Mouse (Mus musculus) heart, embryonic 11.5 days (tissue): ENCODE measurements around the gene Chchd6. TPM values are rescaled to one million over a fixed set of nuclear protein-coding genes. Genes with fewer than 3 reads are reported as not detected.

ENCODE experiments used
- ATAC-seq: fragments of 200-750 bp; cut with Nextera tagmentation; replicated peaks from 2 replicates; pipeline ENCODE4 v1.8.0; 2017; ENCODE audit warnings: moderate library complexity; ENCODE audit not compliant: insufficient number of reproducible peaks, low FRiP score, low TSS enrichment
- H3K27ac ChIP-seq: fragments of 300-500 bp; sonication (generic); 2 replicates; pipeline ENCODE4 v1.5.1; 2014; ENCODE audit warnings: mild to moderate bottlenecking, low read depth, low read length
- H3K27me3 ChIP-seq: fragments of 300-500 bp; sonication (generic); 2 replicates; pipeline ENCODE4 v1.6.1; 2014; ENCODE audit warnings: mild to moderate bottlenecking, low read length, mixed read lengths; ENCODE audit not compliant: control insufficient read depth, insufficient read depth
- H3K36me3 ChIP-seq: fragments of 300-500 bp; sonication (generic); 2 replicates; pipeline ENCODE4 v1.6.1; 2014; ENCODE audit warnings: mild to moderate bottlenecking, low read length, moderate library complexity, mixed read lengths; ENCODE audit not compliant: control insufficient read depth, insufficient read depth
- H3K4me1 ChIP-seq: fragments of 300-500 bp; sonication (generic); 2 replicates; pipeline ENCODE4 v1.6.1; 2014; ENCODE audit warnings: low read length; ENCODE audit not compliant: control insufficient read depth, insufficient read depth
- H3K4me2 ChIP-seq: fragments of 300-500 bp; sonication (generic); 2 replicates; pipeline ENCODE4 v1.6.1; 2014; ENCODE audit warnings: mild to moderate bottlenecking, moderate library complexity
- H3K4me3 ChIP-seq: fragments of 300-500 bp; sonication (generic); 2 replicates; pipeline ENCODE4 v1.5.1; 2014; ENCODE audit warnings: low read depth, low read length
- H3K9ac ChIP-seq: fragments of 300-500 bp; sonication (generic); 2 replicates; pipeline ENCODE4 v1.6.1; 2014; ENCODE audit warnings: mild to moderate bottlenecking, low read depth, low read length, moderate library complexity
- H3K9me3 ChIP-seq: fragments of 300-500 bp; sonication (generic); replicated peaks from 2 replicates; pipeline ENCODE4 v1.6.1; 2016; ENCODE audit warnings: low read length; ENCODE audit not compliant: control insufficient read depth
- WGBS: fragments of 180-500 bp; shearing (Covaris S2); extraction: QIAGEN DNeasy Blood & Tissue Kit; methylation state at CpG from one replicate; pipeline ENCODE4 v1.1.7; 2014; ENCODE audit not compliant: insufficient replicate concordance; 5-methylcytosine and 5-hydroxymethylcytosine counted together
- polyA plus RNA-seq: library from polyadenylated mRNA; unstranded; fragments of >200 nt; fragmentation: Nextera tagmentation; extraction: Ambion mirVana; gene quantifications from 2 replicates; pipeline ENCODE4 v1.2.1, GENCODE M21; 2014

Gene Chchd6
- polyA plus RNA-seq, 1 experiment from 2014 or later, result 45.5 TPM

DNA sequence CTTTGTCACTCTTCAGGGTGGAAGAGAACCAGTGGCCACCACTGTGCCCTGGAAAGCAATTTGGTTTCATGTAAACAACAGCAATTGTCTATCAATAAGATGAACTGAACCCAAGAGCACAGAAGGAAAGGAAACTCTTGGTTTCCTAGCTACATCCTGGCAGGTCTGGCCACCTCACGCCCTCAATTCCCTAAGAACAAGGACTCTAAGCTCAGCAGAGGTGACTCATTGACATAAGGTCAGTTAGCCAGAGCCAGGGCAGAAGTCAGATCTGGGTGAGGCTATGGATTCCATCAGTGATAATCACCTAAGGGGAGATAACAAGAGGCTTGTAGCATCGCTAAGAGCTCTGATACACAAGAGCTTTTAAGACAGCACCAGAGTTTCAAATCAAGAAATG is 137.9 kb downstream of the Chchd6 start:
- ATAC-seq, result no peak
- 41% methylated on average over 2 of the region's 2 CpGs for WGBS
- no peak overlapping the region for H3K4me3 ChIP-seq
- no peak overlapping the region for H3K4me2 ChIP-seq
- no peaks in the 10 kb centered on the region for H3K36me3 ChIP-seq
- peaks cover 44% of the 10 kb centered on the region for H3K4me1 ChIP-seq
- no peak overlapping the region for H3K27ac ChIP-seq
- no peaks in the 10 kb centered on the region for H3K9me3 ChIP-seq
- no peak overlapping the region for H3K9ac ChIP-seq
- H3K27me3 ChIP-seq, result no peaks in the 10 kb centered on the region

DNA sequence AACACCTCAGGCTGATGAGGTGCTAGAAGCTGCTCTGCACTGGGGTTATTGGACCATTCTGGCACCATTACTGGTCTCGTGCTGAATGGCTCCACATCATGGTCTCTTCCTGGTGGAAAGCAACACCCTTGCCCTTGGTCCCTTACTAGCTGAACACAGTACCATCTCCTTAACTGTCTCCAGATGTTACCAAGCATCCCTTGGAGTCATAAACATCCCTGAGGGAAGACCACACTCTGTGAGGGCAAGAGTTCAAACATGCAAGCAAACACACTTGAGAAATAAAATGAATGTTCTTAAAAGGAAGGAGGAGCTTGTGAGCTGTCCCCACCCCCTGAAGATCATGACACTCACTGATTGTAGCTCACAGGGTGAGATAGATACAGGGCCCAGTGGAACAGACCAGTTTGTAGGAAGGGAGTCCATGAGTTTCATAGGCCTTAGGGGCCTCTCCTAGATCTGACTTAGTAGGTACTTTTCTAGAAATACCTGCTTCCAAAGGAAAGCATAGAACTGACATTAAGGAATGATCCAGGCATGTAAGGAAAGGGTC is 139.0 kb downstream of the Chchd6 start:
- H3K9me3 ChIP-seq, result no peaks in the 10 kb centered on the region
- no peak overlapping the region for H3K4me3 ChIP-seq
- H3K4me1 ChIP-seq, result peaks cover 43% of the 10 kb centered on the region
- H3K27ac ChIP-seq, result peak overlapping the region; percentile 46
- ATAC-seq, result no peak
- no peaks in the 10 kb centered on the region for H3K27me3 ChIP-seq
- no peak overlapping the region for H3K9ac ChIP-seq
- WGBS, result 31% methylated on average over 1 of the region's 1 CpGs
- no peak overlapping the region for H3K4me2 ChIP-seq
- no peaks in the 10 kb centered on the region for H3K36me3 ChIP-seq

- Histone ChIP-seq H3K9me3 (no peaks in the 10 kb centered on the region), H3K9ac (no peak overlapping the region), H3K27ac (peak overlapping the region; percentile 46), H3K36me3 (no peaks in the 10 kb centered on the region), H3K4me3 (no peak overlapping the region), H3K4me1 (peaks cover 39% of the 10 kb centered on the region), H3K4me2 (no peak overlapping the region), H3K27me3 (no peaks in the 10 kb centered on the region)
- WGBS, result 34% methylated on average over 4 of the region's 4 CpGs
- ATAC-seq, result peak; percentile 63
Observed at GRCm38 (mm10) chr6:89455523-89456000, 139.9 kb downstream of the Chchd6 start.

- Histone ChIP-seq H3K4me3 (no peak overlapping the region), H3K27ac (no peak overlapping the region), H3K27me3 (no peaks in the 10 kb centered on the region), H3K4me1 (peaks cover 39% of the 10 kb centered on the region), H3K9me3 (no peaks in the 10 kb centered on the region), H3K4me2 (no peak overlapping the region), H3K36me3 (no peaks in the 10 kb centered on the region), H3K9ac (no peak overlapping the region)
- 85% methylated on average over 2 of the region's 2 CpGs for WGBS
- ATAC-seq, result no peak
Observed at GRCm38 (mm10) chr6:89454437-89454836, 141.0 kb downstream of the Chchd6 start.

- Histone ChIP-seq H3K36me3 (no peaks in the 10 kb centered on the region), H3K9me3 (no peaks in the 10 kb centered on the region), H3K27ac (peak overlapping the region; percentile 70), H3K4me2 (no peak overlapping the region; the same call in 1 of the 2 replicates), H3K9ac (peak overlapping the region; percentile 43; the same call in 1 of the 2 replicates), H3K27me3 (no peaks in the 10 kb centered on the region), H3K4me1 (peaks cover 39% of the 10 kb centered on the region), H3K4me3 (no peak overlapping the region)
- WGBS, result 35% methylated on average over 7 of the region's 7 CpGs
- ATAC-seq, result no peak
Observed at GRCm38 (mm10) chr6:89452976-89453674, 142.3 kb downstream of the Chchd6 start.

- no peak overlapping the region for H3K4me3 ChIP-seq
- WGBS, result 75% methylated on average over 6 of the region's 6 CpGs
Observed at GRCm38 (mm10) chr6:89452356-89452755, 143.1 kb downstream of the Chchd6 start.

DNA sequence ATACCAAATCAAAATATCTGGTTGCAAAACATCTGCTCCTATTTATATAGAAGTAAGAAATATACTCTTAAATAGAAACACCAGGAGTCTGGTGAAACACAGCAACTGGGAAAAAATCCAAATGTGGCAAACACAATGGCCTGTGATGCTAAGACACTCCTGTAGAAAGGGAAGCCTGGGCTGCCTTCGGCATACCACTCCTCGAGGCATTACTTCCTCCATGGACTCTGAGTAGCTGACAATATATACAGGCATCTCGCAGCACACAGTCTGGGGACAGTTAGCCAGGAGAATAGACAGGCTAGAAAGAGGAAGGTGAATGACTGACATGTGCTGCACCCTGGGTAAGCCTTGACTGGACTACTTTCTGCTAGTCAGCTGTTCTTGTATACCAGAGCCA is 146.7 kb downstream of the Chchd6 start:
- WGBS, result 77% methylated on average over 3 of the region's 3 CpGs

More at GRCm38 (mm10) chr6:89452356-89452755, 143.1 kb downstream of the Chchd6 start:
- Histone ChIP-seq H3K4me1 (peaks cover 36% of the 10 kb centered on the region), H3K27ac (no peak overlapping the region), H3K9ac (no peak overlapping the region), H3K9me3 (no peaks in the 10 kb centered on the region), H3K36me3 (no peaks in the 10 kb centered on the region), H3K4me2 (no peak overlapping the region), H3K27me3 (no peaks in the 10 kb centered on the region)
- no peak for ATAC-seq

DNA sequence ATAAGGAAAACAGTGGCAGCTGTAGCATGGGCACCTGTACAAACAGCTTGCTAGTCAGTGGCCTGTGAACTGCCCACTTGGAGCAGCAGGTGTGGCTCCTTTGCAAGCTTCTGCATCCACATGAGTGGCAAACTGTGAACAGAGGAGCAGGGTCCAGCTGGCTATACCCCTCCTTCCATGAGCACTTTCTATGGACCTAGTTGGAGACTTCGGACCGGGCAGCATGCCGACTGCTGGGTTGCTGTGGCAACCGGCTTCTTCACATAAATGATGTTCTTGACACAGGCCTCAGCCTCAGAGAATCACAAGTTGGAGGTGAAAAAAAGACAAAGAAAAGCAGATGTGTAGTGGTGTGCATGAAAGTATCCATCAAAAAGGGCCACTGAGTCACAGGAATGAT is 154.8 kb downstream of the Chchd6 start:
- Histone ChIP-seq H3K4me1 (no peaks in the 10 kb centered on the region), H3K4me2 (no peak overlapping the region), H3K27ac (no peak overlapping the region), H3K4me3 (no peak overlapping the region), H3K9me3 (no peaks in the 10 kb centered on the region), H3K9ac (no peak overlapping the region), H3K27me3 (no peaks in the 10 kb centered on the region), H3K36me3 (no peaks in the 10 kb centered on the region)
- ATAC-seq, result no peak
- 84% methylated on average over 4 of the region's 4 CpGs for WGBS

More for the DNA sequence above, 146.7 kb downstream of the Chchd6 start:
- ATAC-seq, result no peak
- no peak overlapping the region for H3K27ac ChIP-seq
- H3K27me3 ChIP-seq, result no peaks in the 10 kb centered on the region
- H3K4me3 ChIP-seq, result no peak overlapping the region
- H3K9me3 ChIP-seq, result no peaks in the 10 kb centered on the region
- H3K4me2 ChIP-seq, result no peak overlapping the region
- peaks cover 14% of the 10 kb centered on the region for H3K4me1 ChIP-seq
- no peak overlapping the region for H3K9ac ChIP-seq
- H3K36me3 ChIP-seq, result no peaks in the 10 kb centered on the region
